Mouse (Mus musculus) megakaryocyte, embryonic 14.5 days (primary cell): ENCODE measurements around the gene Carm1.

Source experiments
- FLI1 ChIP-seq: IDR thresholded peaks from 2 replicates; pipeline ENCODE4 v1.6.1; 2012; ENCODE audit warnings: low read length, inconsistent platforms, mixed read lengths
- GATA1 ChIP-seq: IDR thresholded peaks from 3 replicates; pipeline ENCODE4 v1.6.1; 2012; ENCODE audit warnings: mixed read lengths, low read length, inconsistent platforms, borderline replicate concordance

GRCm38 (mm10) chr9:21517947-21518495, 28.7 kb upstream of the Carm1 start:
- TF ChIP-seq GATA1 (no peak), FLI1 (no peak)
